In the genomic region with DNA sequence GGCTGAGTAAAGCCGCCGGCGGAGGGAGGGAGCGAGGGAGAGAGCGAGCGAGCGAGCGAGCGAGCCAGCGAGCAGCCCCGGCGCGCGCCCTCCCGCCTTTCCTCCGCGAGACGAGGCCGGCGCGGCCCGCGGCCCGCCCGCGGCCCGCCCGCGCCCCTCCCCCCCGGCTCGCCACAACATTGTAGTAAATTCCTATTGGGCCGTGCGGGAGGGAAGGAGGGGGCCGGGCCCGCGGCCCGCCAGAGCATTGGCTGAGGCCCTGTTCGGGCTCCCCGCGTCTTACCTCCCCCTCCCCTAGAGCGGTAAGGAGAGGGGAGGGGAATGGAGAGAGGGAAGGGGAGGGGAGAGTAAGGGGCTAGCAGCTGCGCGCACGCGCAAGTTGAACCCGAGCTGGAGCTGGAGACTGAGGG, we compare ENCODE assay signal across 8 mouse cellular contexts. TPM values are rescaled to one million over a fixed set of nuclear protein-coding genes. Genes with fewer than 3 reads are reported as not detected.
DNase-seq lines count a peak whose midpoint lies in the region; ATAC-seq lines count a peak whose summit lies in the region.

No protein-coding gene starts in this region.

- H3K4me3 ChIP-seq in heart, embryonic 12.5 days: peak overlapping the region; percentile 99
- peak overlapping the region; percentile 92 for H3K4me3 ChIP-seq in kidney, embryonic 16.5 days (ENCODE audit: low read length)

- peak overlapping the region; percentile 80 for H3K27ac ChIP-seq in heart, embryonic 12.5 days (ENCODE audit: poor library complexity, severe bottlenecking)
- peak overlapping the region; percentile 85 for H3K27ac ChIP-seq in kidney, embryonic 16.5 days (ENCODE audit: low read length)

- peak; percentile 88 for ATAC-seq in erythroid progenitor cell, adult 5-6 weeks (replicated peaks; ENCODE audit: low FRiP score, poor library complexity, severe bottlenecking)
- peak; percentile 98 for ATAC-seq in heart, embryonic 12.5 days (ENCODE audit: insufficient number of reproducible peaks, low FRiP score)
- peak; percentile 100 for ATAC-seq in kidney, embryonic 16.5 days (ENCODE audit: low FRiP score, low TSS enrichment)
- ATAC-seq in monocyte, adult 5-6 weeks (replicated peaks; ENCODE audit: insufficient number of reproducible peaks, low FRiP score, low TSS enrichment, poor library complexity, severe bottlenecking): peak; percentile 94

- peak overlapping the region; percentile 97 for H3K9ac ChIP-seq in heart, embryonic 12.5 days
- H3K9ac ChIP-seq in kidney, embryonic 16.5 days (replicated peaks; ENCODE audit: low read length): peak overlapping the region; percentile 96

- DNase-seq in CD4-positive, CD25-positive, alpha-beta regulatory T cell, adult 2 months (ENCODE audit: low read depth, low spot score): peak; percentile 89
- peak; percentile 96 for DNase-seq in brain, embryonic 18.5 days (ENCODE audit: low read depth, low spot score)
- peak; percentile 92 for DNase-seq in liver
- peak; percentile 86 to 87 for DNase-seq in spleen, postnatal 36 days (ENCODE audit: low spot score in 2 of 2)

- peak overlapping the region; percentile 100 for H3K4me2 ChIP-seq in heart, embryonic 12.5 days
- peak overlapping the region; percentile 95 for H3K4me2 ChIP-seq in kidney, embryonic 16.5 days (replicated peaks; ENCODE audit: low read depth, low read length)

- no peaks in the 10 kb centered on the region for H3K9me3 ChIP-seq in heart, embryonic 12.5 days (replicated peaks)
- no peaks in the 10 kb centered on the region for H3K9me3 ChIP-seq in kidney, embryonic 16.5 days (ENCODE audit: low read length)

- peaks cover 29% of the 10 kb centered on the region for H3K4me1 ChIP-seq in heart, embryonic 12.5 days (replicated peaks)
- peaks cover 9% of the 10 kb centered on the region; the same call in 1 of the 2 replicates for H3K4me1 ChIP-seq in kidney, embryonic 16.5 days (ENCODE audit: insufficient read depth, low read length)

- H3K36me3 ChIP-seq in heart, embryonic 12.5 days: no peaks in the 10 kb centered on the region
- no peaks in the 10 kb centered on the region for H3K36me3 ChIP-seq in kidney, embryonic 16.5 days (ENCODE audit: insufficient read depth, low read length)

- 2% methylated on average over 29 of the region's 46 CpGs for WGBS in heart, embryonic 12.5 days
- WGBS in kidney, embryonic 16.5 days: 0% methylated on average over 21 of the region's 46 CpGs

- H3K27me3 ChIP-seq in heart, embryonic 12.5 days (replicated peaks): no peaks in the 10 kb centered on the region
- peaks cover 3% of the 10 kb centered on the region; the same call in 1 of the 2 replicates for H3K27me3 ChIP-seq in kidney, embryonic 16.5 days (ENCODE audit: insufficient read depth, low read length)

RNA-seq across cellular contexts. Expression of gene Gm10300, which starts 25.5 kb away (rescaled TPM):
- not detected in 2 replicates for total RNA-seq in erythroid progenitor cell, adult 5-6 weeks (2015; ENCODE audit: low replicate concordance)
- total RNA-seq in erythroid progenitor cell, adult 5-6 weeks (2017; ENCODE audit: low replicate concordance): 0.64 and 1.4 TPM in 2 replicates
- 0.15 and 0.28 TPM in 2 replicates for polyA plus RNA-seq in heart, embryonic 12.5 days (2016; fragmentation: Nextera tagmentation; extraction: Ambion mirVana)
- polyA plus RNA-seq in kidney, embryonic 16.5 days (2015; fragmentation: Nextera tagmentation; extraction: Ambion mirVana): 0.08 and 0.12 TPM in 2 replicates
- total RNA-seq in monocyte, adult 5-6 weeks (2017): 0.19 to 2.2 TPM (median 0.85 TPM) in 3 replicates

RNA-seq across cellular contexts. Expression of gene Epb41, which starts 26.1 kb away (rescaled TPM):
- 679 and 755 TPM in 2 replicates for total RNA-seq in erythroid progenitor cell, adult 5-6 weeks (2015; ENCODE audit: low replicate concordance)
- total RNA-seq in erythroid progenitor cell, adult 5-6 weeks (2017; ENCODE audit: low replicate concordance): 876 and 895 TPM in 2 replicates
- polyA plus RNA-seq in heart, embryonic 12.5 days (2016; fragmentation: Nextera tagmentation; extraction: Ambion mirVana): 97.6 and 102 TPM in 2 replicates
- 68.6 and 72.5 TPM in 2 replicates for polyA plus RNA-seq in kidney, embryonic 16.5 days (2015; fragmentation: Nextera tagmentation; extraction: Ambion mirVana)
- 92.6 to 112 TPM (median 98.1 TPM) in 3 replicates for total RNA-seq in monocyte, adult 5-6 weeks (2017)

Comparison
In these comparisons a context has a peak if more than half of its experiments do, and no peak if none do; other contexts are left out.
1. Peak in every context shown above with its lines: DNase-seq, ATAC-seq, H3K4me3 ChIP-seq and H3K27ac ChIP-seq.